Mouse (Mus musculus) erythroblast, embryonic 14.5 days (primary cell): Measurements from ENCODE around the gene Ttyh1.

Source experiments
- GATA1 ChIP-seq: IDR thresholded peaks from 2 replicates; pipeline ENCODE4 v1.6.1; 2012; ENCODE audit warnings: low read length, inconsistent platforms, mixed read lengths
- TAL1 ChIP-seq: IDR thresholded peaks from 3 replicates; pipeline ENCODE4 v1.6.1; 2012; ENCODE audit warnings: low read length, inconsistent platforms, mixed read lengths

DNA sequence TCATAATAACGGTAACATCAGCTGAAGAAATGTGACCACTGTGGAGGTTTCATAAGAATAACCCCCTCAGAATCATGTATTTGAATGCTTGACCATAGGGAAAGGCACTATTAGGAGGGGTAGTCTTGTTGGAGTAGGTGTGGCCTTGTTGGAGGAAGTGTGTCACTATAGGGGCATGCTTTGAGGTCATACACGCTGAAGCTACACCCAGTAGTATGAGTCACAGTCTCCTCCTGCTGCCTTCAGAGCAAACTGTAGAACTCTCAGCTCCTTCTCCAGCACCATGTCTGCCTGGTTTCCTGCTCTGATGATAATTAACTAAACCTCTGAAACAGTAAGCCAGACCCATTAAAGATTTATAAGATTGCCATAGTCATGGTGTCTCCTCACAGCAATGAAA lies 20.4 kb upstream of the Ttyh1 start:
- TF ChIP-seq TAL1 (no peak), GATA1 (no peak)
